Mouse (Mus musculus): ENCODE measurements around the gene Pcna.

- no peak for TF ChIP-seq CTCF (IDR thresholded peaks at IDR 0.05 in 2 of 3, conservative IDR thresholded peaks at IDR 0.05 in 1 of 3; ENCODE audit: control insufficient read depth in 1 of 3, insufficient read depth in 1 of 3, low read depth in 2 of 3, low read length in 3 of 3, poor library complexity in 1 of 3, severe bottlenecking in 1 of 3)
- no peak for TF ChIP-seq GATA1 (IDR thresholded peaks at IDR 0.05; ENCODE audit: low read depth, low read length)
- no peak for TF ChIP-seq CHD1 (IDR thresholded peaks at IDR 0.05; ENCODE audit: low read depth, low read length)
- TF ChIP-seq TCF12 (IDR thresholded peaks at IDR 0.05; ENCODE audit: low read depth, low read length), result no peak
- no peak for TF ChIP-seq SMC3 (IDR thresholded peaks at IDR 0.05; ENCODE audit: low read depth, low read length)
- TF ChIP-seq MAFK (IDR thresholded peaks at IDR 0.05; ENCODE audit: borderline replicate concordance, low read depth, low read length), result no peak
- TF ChIP-seq EP300 (IDR thresholded peaks at IDR 0.05; ENCODE audit: low read depth in 1 of 2, low read length in 2 of 2), result no peak
- TF ChIP-seq POLR2A (IDR thresholded peaks at IDR 0.05; ENCODE audit: control insufficient read depth in 1 of 2, insufficient read depth in 1 of 2, low read depth in 1 of 2, low read length in 2 of 2, poor library complexity in 1 of 2), result no peak
- no peak for TF ChIP-seq E2F4 (IDR thresholded peaks at IDR 0.05; ENCODE audit: borderline replicate concordance, low read depth, low read length)
- no peak for TF ChIP-seq CHD2 (IDR thresholded peaks at IDR 0.05; ENCODE audit: low read length)
- TF ChIP-seq MAX (IDR thresholded peaks at IDR 0.05; ENCODE audit: low read length), result no peak
- TF ChIP-seq ELF1 (IDR thresholded peaks at IDR 0.05; ENCODE audit: low read depth, low read length), result no peak
Measured at GRCm38 (mm10) chr2:132211995-132212656, 41.0 kb downstream of the Pcna start.
